Mouse (Mus musculus) T-cell, adult 2 months (primary cell): ENCODE results near the gene Tagap.
"Not testable (repeated sequence)": the region's sequence is repeated elsewhere in the genome, so short reads cannot be mapped to it uniquely, and the experiment has no call there.

Source experiments
- DNase-seq: peaks from one replicate; pipeline ENCODE4 v3.0.0; 2022; ENCODE audit warnings: low spot score

The Tagap gene

GRCm38 (mm10) chr17:7983484-7983883 lies 57.7 kb downstream of the Tagap start:
- DNase-seq: not testable (repeated sequence)
